Mouse (Mus musculus) stomach, embryonic 14.5 days (tissue): Measurements from ENCODE around the gene Klrb1c. TPM values are rescaled to one million over a fixed set of nuclear protein-coding genes. Genes with fewer than 3 reads are reported as not detected.

ENCODE experiments used
- ATAC-seq: fragments of 200-750 bp; cut with Nextera tagmentation; 2 replicates; pipeline ENCODE4 v1.8.0; 2017; ENCODE audit warnings: low read depth, moderate TSS enrichment; ENCODE audit not compliant: insufficient number of reproducible peaks, insufficient read depth, low FRiP score
- H3K27ac ChIP-seq: fragments of 300-500 bp; sonication (generic); 2 replicates; pipeline ENCODE4 v1.5.1; 2014; ENCODE audit warnings: mild to moderate bottlenecking, low read length, moderate library complexity, mixed read lengths
- H3K27me3 ChIP-seq: fragments of 300-500 bp; sonication (generic); 2 replicates; pipeline ENCODE4 v1.6.1; 2014; ENCODE audit warnings: low read length, control low read depth, mixed read lengths; ENCODE audit not compliant: control insufficient read depth, insufficient read depth
- H3K36me3 ChIP-seq: fragments of 300-500 bp; sonication (generic); 2 replicates; pipeline ENCODE4 v1.6.1; 2014; ENCODE audit warnings: mild to moderate bottlenecking, control low read depth, low read length, moderate library complexity, mixed read lengths; ENCODE audit not compliant: control insufficient read depth, insufficient read depth
- H3K4me1 ChIP-seq: fragments of 300-500 bp; sonication (generic); 2 replicates; pipeline ENCODE4 v1.6.1; 2014; ENCODE audit warnings: low read length, control low read depth, mixed read lengths; ENCODE audit not compliant: control insufficient read depth, insufficient read depth
- H3K4me2 ChIP-seq: fragments of 300-500 bp; sonication (generic); replicated peaks from 2 replicates; pipeline ENCODE4 v1.6.1; 2014; ENCODE audit warnings: low read depth, low read length, control low read depth
- H3K4me3 ChIP-seq: fragments of 300-500 bp; sonication (generic); 2 replicates; pipeline ENCODE4 v1.5.1; 2014; ENCODE audit warnings: low read depth, low read length, control low read depth
- H3K9ac ChIP-seq: fragments of 300-500 bp; sonication (generic); replicated peaks from 2 replicates; pipeline ENCODE4 v1.6.1; 2014; ENCODE audit warnings: low read depth, mild to moderate bottlenecking, control low read depth, low read length, moderate library complexity, mixed read lengths
- H3K9me3 ChIP-seq: fragments of 300-500 bp; sonication (generic); 2 replicates; pipeline ENCODE4 v1.6.1; 2016; ENCODE audit warnings: low read depth, low read length, control low read depth; ENCODE audit not compliant: control insufficient read depth
- WGBS: fragments of 180-500 bp; shearing (Covaris S2); extraction: QIAGEN DNeasy Blood & Tissue Kit; methylation state at CpG from one replicate; pipeline ENCODE4 v1.1.7; 2014; 5-methylcytosine and 5-hydroxymethylcytosine counted together
- polyA plus RNA-seq: library from polyadenylated mRNA; unstranded; fragments of >200 nt; fragmentation: Nextera tagmentation; extraction: Ambion mirVana; gene quantifications from 2 replicates; pipeline ENCODE4 v1.2.1, GENCODE M21; 2014

Gene Klrb1c
- not detected in 2 replicates for polyA plus RNA-seq

GRCm38 (mm10) chr6:128789115-128789514 lies at the start of gene Klrb1c:
Gene Klrb1c (minus strand): TSS chr6:128789215.
- H3K9me3 ChIP-seq = no peaks in the 10 kb centered on the region
- no peaks in the 10 kb centered on the region for H3K4me1 ChIP-seq
- no peaks in the 10 kb centered on the region for H3K36me3 ChIP-seq
- H3K9ac ChIP-seq = no peak within 1 kb of the TSS
- H3K4me2 ChIP-seq = no peak within 1 kb of the TSS
- no peak within 1 kb of the TSS for H3K27ac ChIP-seq
- 85% methylated on average over 2 of the region's 2 CpGs for WGBS
- no peaks in the 10 kb centered on the region for H3K27me3 ChIP-seq
- no peak within 1 kb of the TSS for H3K4me3 ChIP-seq
- ATAC-seq = no peak

GRCm38 (mm10) chr6:128837454-128838341 lies 48.7 kb upstream of the Klrb1c start:
- ATAC-seq = no peak
- Histone ChIP-seq H3K9ac (peak overlapping the region; percentile 40), H3K9me3 (no peaks in the 10 kb centered on the region), H3K27me3 (no peaks in the 10 kb centered on the region), H3K4me1 (no peaks in the 10 kb centered on the region; the same call in 1 of the 2 replicates), H3K36me3 (no peaks in the 10 kb centered on the region), H3K27ac (peak overlapping the region; percentile 97), H3K4me2 (peak overlapping the region; percentile 46), H3K4me3 (peak overlapping the region; percentile 67)
- WGBS = 3% methylated on average over 14 of the region's 14 CpGs

- H3K9ac ChIP-seq = no peak overlapping the region
- peak overlapping the region; percentile 46 for H3K4me2 ChIP-seq
- H3K27me3 ChIP-seq = no peaks in the 10 kb centered on the region
- H3K36me3 ChIP-seq = no peaks in the 10 kb centered on the region
- 86% methylated on average over 6 of the region's 6 CpGs for WGBS
- H3K4me3 ChIP-seq = peak overlapping the region; percentile 67; the same call in 1 of the 2 replicates
- no peaks in the 10 kb centered on the region; the same call in 1 of the 2 replicates for H3K4me1 ChIP-seq
- H3K27ac ChIP-seq = peak overlapping the region; percentile 97; the same call in 1 of the 2 replicates
- no peak for ATAC-seq
- H3K9me3 ChIP-seq = no peaks in the 10 kb centered on the region
Observed at GRCm38 (mm10) chr6:128836955-128837334, 47.9 kb upstream of the Klrb1c start.

DNA sequence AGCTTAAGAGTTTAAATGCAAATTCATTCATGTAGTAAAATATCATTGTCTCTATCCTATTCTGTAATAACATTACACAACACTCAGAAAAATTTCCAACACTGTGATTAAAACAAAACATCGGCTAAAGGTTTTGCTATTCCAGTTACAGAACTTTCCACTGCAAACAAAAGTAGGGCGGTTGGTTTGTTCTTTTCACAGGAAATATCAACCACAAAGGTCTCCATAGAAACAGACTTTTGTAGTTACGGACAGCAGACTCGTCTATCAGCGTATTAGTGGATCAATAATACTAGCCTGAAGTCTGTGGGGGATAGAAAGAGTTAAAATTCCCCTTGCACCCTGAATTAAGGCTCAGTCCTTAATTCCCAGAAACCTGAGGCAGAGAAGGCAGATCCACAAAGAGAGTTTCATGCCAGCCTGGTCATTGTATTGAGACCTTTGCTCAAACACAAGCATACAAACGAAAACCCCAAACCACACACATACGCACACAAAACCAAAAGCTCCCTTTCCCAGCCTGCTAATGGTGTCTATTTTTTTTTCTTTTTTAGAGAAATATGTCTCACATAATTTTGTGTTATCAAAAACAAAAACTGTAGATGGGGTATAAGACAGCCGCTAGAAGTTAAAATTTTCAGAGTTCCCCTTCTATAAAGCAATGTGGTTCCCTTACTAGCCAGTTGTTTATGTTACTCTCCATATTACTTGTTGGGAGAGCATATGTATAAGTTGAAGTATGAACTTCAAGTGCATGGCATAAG lies 47.4 kb upstream of the Klrb1c start:
- Histone ChIP-seq H3K27me3 (no peaks in the 10 kb centered on the region), H3K9ac (no peak overlapping the region), H3K4me3 (no peak overlapping the region), H3K27ac (no peak overlapping the region), H3K9me3 (no peaks in the 10 kb centered on the region), H3K36me3 (no peaks in the 10 kb centered on the region), H3K4me1 (no peaks in the 10 kb centered on the region; the same call in 1 of the 2 replicates), H3K4me2 (no peak overlapping the region)
- 78% methylated on average over 8 of the region's 8 CpGs for WGBS
- no peak for ATAC-seq

DNA sequence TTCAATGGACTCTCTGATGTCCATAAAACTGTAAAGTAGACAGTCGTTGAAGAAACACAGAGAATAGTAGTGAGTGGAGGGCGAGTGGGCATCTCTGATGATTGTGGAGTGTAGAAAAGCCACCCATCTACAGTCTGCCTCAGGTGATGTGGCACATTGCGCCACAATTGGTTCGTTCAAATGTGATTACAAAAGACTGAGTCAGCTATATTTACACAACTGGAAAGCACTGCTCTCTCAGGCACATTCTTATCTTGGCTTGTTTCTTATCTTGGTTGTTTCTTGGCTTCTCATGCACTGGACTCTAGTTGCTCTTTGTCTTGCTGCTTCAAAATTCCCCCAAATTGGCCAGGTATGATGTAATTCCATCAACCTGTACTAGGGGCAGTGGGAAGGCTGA lies 46.6 kb upstream of the Klrb1c start:
- no peak for ATAC-seq

DNA sequence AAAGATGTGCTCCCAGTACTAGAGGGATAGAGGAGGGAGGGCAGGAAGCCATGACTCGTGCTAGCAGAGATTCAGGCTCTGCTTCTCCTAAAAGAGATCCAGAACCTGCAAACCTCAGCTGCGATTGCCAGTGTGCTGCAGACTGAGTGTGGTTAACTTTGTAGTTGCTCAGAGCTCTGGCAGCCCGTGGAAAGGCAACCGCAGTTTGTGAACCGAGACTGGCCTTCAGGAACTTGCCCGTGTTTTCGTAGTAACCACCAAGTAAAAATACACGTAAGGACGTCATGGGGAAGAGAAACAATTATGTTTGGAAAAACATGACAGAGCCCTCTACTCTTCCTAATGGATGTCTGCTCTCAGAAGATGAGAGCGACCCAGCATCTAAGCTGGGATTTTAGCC lies 44.0 kb upstream of the Klrb1c start:
- 82% methylated on average over 10 of the region's 10 CpGs for WGBS
- H3K9me3 ChIP-seq = no peaks in the 10 kb centered on the region
- H3K9ac ChIP-seq = no peak overlapping the region
- no peaks in the 10 kb centered on the region for H3K36me3 ChIP-seq
- no peaks in the 10 kb centered on the region for H3K27me3 ChIP-seq
- no peaks in the 10 kb centered on the region for H3K4me1 ChIP-seq
- ATAC-seq = no peak
- no peak overlapping the region for H3K4me3 ChIP-seq
- no peak overlapping the region for H3K27ac ChIP-seq
- no peak overlapping the region for H3K4me2 ChIP-seq

More for the DNA sequence above, 46.6 kb upstream of the Klrb1c start:
- 74% methylated on average over 4 of the region's 4 CpGs for WGBS
- Histone ChIP-seq H3K9me3 (no peaks in the 10 kb centered on the region), H3K4me2 (no peak overlapping the region), H3K9ac (no peak overlapping the region), H3K36me3 (no peaks in the 10 kb centered on the region), H3K27me3 (no peaks in the 10 kb centered on the region), H3K27ac (no peak overlapping the region), H3K4me1 (no peaks in the 10 kb centered on the region; the same call in 1 of the 2 replicates), H3K4me3 (no peak overlapping the region)

DNA sequence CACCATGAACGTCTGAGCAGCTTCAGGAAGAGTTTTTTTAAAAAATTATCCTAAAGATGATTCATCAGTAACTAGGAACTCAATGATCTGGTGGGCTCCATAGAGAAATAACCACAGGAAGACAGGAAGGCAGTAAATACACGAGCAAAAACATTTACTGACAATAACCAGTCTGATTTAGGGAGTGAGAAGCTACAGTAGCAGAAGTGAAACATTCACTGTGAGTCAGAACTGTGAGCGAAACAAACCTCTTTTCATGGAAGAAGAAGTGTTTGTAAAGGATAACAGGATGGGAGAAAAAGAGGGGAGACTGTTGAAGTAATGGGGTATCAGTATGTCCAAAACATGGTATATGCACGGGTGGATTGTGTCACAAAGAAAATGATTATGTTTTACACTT lies 40.8 kb upstream of the Klrb1c start:
- no peaks in the 10 kb centered on the region for H3K4me1 ChIP-seq
- no peaks in the 10 kb centered on the region for H3K36me3 ChIP-seq
- no peak for ATAC-seq
- H3K4me2 ChIP-seq = no peak overlapping the region
- WGBS = 57% methylated on average over 4 of the region's 4 CpGs
- no peaks in the 10 kb centered on the region for H3K27me3 ChIP-seq
- H3K4me3 ChIP-seq = no peak overlapping the region
- no peak overlapping the region for H3K27ac ChIP-seq
- H3K9ac ChIP-seq = no peak overlapping the region
- H3K9me3 ChIP-seq = no peaks in the 10 kb centered on the region

- ATAC-seq = no peak
- 85% methylated on average over 3 of the region's 3 CpGs for WGBS
- no peak overlapping the region for H3K4me3 ChIP-seq
- no peaks in the 10 kb centered on the region for H3K27me3 ChIP-seq
- no peaks in the 10 kb centered on the region for H3K9me3 ChIP-seq
- H3K4me2 ChIP-seq = no peak overlapping the region
- no peak overlapping the region for H3K9ac ChIP-seq
- no peaks in the 10 kb centered on the region for H3K4me1 ChIP-seq
- H3K36me3 ChIP-seq = no peaks in the 10 kb centered on the region
- no peak overlapping the region for H3K27ac ChIP-seq
Observed at GRCm38 (mm10) chr6:128826781-128827180, 37.8 kb upstream of the Klrb1c start.
